Mouse (Mus musculus) gastrocnemius, postnatal 14 days (tissue): ENCODE measurements around the gene Ulk2. TPM values are rescaled to one million over a fixed set of nuclear protein-coding genes. Genes with fewer than 3 reads are reported as not detected.

Source experiments
- DNase-seq: peaks from one replicate; pipeline ENCODE4 v3.0.0; 2021; ENCODE audit warnings: mixed read lengths
- intact Hi-C: fragments of 180-260 bp; cut with DNase I; formaldehyde crosslinking; loops from one replicate; pipeline ENCODE4 v1.15.1; 2025; ENCODE audit warnings: low total_unique reads
- total RNA-seq, 2 experiments: library from RNA; stranded (reverse); gene quantifications; 2 replicates each; pipeline ENCODE4 v1.2.3; 2021

Gene Ulk2
- total RNA-seq, 2 experiments from 2014 or later, result 54.6 to 55.8 TPM

GRCm38 (mm10) chr11:61774551-61775149 is 80.2 kb downstream of the Ulk2 start:
- intact Hi-C loops, result no loop called here
- DNase-seq, result no peak

DNA sequence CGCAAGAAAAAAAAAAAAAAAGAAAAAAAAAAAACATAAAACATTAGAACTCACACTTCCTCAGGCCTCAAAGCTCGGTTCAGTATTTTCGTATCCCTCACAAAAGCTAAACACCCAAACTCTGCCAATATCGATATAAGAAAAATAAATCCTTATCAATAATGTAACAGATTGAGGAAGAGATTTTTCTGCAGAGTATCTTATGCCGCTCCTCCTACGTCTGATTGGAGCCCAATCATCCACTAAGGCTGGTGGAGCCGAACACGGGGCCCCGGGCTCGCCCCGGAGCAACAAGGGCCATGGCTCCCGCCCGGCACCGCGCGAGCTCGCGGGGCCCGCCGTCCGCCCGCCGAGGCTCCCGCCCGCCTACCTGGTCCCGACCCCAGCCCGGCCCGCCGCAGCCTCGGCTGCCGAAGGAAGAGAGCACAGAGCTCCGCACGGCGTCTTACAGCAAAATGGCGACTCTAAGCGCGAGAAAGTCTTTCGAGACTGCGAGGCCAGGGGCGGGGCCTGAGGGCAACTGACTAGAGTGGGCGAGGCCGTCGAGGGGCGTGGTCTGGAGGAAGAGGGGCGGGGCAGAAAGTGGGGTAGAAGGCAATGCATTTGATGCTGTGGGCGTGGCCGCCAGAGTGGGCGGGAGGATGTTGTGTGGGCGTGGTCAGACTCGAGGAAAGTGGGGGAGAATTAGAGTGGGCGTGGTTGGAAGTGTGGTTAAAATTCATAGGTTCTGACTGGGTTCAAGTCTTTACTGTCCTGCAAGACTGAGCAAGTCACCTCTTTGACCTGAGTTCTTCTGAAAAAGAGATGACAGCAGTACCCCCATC is 93.1 kb downstream of the Ulk2 start, which contains the start of gene Prpsap2:
Gene Prpsap2, minus strand, starts transcription at position 505 of the 824 bp plus-strand sequence.
- intact Hi-C loops, result no loop called here
- peak; percentile 99 for DNase-seq

DNA sequence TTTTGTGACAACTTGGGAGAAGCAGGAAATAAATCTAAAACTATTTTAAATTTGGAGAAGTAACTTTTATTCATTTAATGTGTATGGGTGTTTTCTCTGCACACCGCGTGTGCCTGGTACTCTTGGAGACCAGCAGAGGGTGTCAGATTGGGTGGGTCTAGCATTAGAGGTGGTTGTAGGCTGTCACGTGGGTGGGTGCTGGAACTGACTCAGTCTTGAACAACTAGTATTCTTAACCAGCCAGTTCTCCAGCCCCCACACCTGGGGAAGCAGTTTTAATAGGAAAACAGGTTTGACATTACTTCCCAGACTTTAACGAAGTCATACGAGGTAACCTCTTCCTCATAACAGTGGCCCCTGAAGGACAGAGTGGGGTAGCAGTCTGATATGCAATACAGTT is 94.4 kb downstream of the Ulk2 start:
- intact Hi-C loops, result no loop called here
- DNase-seq, result no peak

DNA sequence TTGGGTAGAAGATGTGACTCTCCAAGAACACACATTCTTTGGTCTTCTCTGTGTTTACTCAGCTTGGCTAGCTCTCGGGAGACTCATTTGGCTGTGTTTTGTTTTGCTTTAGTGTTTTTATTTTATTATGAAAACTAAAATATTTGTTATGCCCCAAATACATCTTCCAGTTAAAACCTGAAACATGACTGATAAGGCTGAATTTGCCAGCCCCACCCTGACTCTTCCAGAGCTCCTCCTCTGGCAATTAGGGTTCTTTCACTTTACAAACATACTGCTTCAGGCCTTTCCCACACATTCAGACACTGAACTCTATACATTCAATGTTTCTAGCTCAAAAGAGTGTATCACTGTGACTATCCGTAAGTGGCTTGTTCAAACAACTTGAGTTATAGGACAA is 97.7 kb downstream of the Ulk2 start:
- no peak for DNase-seq
- intact Hi-C loops, result no loop called here

DNA sequence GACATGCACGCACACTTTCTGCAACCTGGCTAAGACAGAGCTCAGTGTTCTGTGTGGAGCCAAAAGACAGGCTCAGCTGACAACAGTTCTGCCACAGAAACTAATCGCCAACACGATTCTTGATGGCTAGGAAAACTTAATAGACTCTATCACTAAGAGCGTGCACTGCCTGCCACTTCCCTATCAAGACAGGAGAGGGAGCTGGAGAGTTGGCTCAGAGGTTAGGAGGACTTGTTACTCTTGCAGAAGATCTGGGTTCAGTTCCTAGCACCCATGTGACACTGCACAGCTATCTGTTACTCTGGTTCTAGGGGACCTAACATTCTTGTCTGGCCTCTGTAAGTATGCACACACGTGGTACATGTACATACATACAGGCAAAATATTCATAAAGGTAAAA is 103.3 kb downstream of the Ulk2 start:
- intact Hi-C loops, result no loop called here
- no peak for DNase-seq

GRCm38 (mm10) chr11:61747161-61747560 is 107.7 kb downstream of the Ulk2 start:
- intact Hi-C loops, result no loop called here
- DNase-seq, result peak; percentile 19

- intact Hi-C loops, result no loop called here
- no peak for DNase-seq
Measured at GRCm38 (mm10) chr11:61745781-61746180, 109.1 kb downstream of the Ulk2 start.

- DNase-seq, result no peak
- intact Hi-C loops, result no loop called here
Measured at GRCm38 (mm10) chr11:61744460-61744859, 110.4 kb downstream of the Ulk2 start.

DNA sequence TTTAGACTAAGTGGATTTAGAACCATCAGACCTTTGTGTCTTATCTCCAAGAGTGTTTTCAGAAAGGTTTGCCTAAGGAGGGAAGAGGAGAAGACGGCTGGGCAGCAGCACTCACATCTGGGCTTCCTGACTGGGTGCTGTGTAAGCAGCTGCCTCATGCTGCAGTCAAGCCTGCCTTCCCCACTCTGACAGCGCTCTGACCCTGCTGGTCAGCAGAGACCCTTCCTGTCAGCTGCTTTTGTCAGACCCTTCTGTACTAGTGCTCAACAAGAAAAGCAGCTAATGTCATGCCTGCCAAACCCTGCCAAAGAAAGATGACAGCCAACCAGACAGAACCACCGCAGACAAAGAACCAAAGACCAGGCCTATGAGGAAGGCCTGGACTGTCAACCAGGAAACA is 111.1 kb downstream of the Ulk2 start:
- intact Hi-C loops, result no loop called here
- DNase-seq, result no peak

DNA sequence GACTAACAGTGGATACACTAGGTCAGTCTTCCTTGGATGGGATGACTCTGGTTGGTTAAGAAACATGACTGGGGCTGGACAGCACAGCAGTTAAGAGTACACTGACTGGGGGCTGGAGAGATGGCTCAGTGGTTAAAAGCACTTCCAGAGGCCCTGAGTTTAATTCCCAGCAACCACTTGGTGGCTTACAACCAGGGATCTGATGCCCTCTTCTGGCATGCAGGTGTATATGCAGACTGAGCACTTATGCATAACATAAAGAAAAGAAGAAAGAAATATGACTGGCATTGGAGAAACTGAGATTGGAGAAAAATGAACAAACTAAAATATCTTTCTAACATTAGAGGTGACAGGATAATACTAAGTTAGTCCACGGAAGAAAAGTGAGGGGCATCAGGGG is 114.4 kb downstream of the Ulk2 start:
- no peak for DNase-seq
- intact Hi-C loops, result no loop called here

DNA sequence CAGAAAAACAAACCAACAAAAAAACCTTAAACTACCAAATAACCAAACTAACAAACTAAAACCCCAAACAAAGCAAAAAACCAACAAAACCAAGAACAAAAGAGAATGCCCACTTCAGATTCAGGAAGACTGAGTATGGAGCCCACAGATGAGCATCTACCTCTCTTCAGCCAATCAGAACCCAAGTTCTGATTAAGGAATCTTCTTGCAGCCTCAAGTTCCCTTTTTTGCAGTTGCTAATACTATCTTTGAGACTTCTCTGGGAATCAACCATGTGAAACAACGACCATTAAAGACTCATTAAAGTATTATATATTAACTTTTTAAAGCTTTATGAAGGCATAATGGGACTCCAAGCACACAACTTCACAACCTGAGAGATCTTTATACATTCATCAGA is 117.6 kb downstream of the Ulk2 start:
- DNase-seq, result no peak
- intact Hi-C loops, result no loop called here

DNA sequence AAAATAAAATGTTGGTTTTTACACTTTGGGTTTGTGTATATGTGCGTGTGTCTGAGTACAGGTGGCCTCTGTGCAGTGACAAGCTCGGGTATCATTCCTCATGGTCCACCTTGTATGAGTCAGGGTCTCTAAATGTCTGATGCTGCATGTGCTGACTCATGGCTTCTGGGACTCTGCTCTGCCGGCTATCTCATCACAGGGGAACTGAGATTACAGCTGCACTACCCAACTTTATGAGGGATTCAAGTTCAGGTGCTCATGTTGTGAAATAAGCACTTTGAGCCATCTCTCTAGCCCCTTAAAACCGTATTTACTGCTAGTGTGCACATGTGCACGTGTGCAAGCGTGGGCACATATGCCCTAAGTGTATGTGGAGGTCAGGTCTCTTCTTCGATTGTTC is 122.2 kb downstream of the Ulk2 start:
- DNase-seq, result no peak
- intact Hi-C loops, result no loop called here

- intact Hi-C loops, result no loop called here
- DNase-seq, result no peak
Measured at GRCm38 (mm10) chr11:61728037-61728436, 126.8 kb downstream of the Ulk2 start.

Other genes starting within 250 kb of the Ulk2 start
- 1 to 10 TPM; 7.0 to 9.9 TPM for gene Grap, start 201.8 kb downstream of the Ulk2 start, total RNA-seq
- under 1 TPM; 0.09 to 0.10 TPM for gene Fam83g, start 171.0 kb downstream of the Ulk2 start, total RNA-seq
- gene Slc5a10, start 134.2 kb downstream of the Ulk2 start, total RNA-seq, result not detected
- 1 to 10 TPM; 4.2 to 5.4 TPM for gene Prpsap2, start 93.0 kb downstream of the Ulk2 start, total RNA-seq
- 1 to 10 TPM; 8.0 to 9.5 TPM for gene Akap10, start 75.2 kb upstream of the Ulk2 start, total RNA-seq
- 1 to 10 TPM; 5.0 to 5.4 TPM for gene Specc1, start 101.7 kb upstream of the Ulk2 start, total RNA-seq